Mouse (Mus musculus) G1E (cell line): ENCODE measurements around the gene Slc28a2. TPM values are rescaled to one million over a fixed set of nuclear protein-coding genes. Genes with fewer than 3 reads are reported as not detected.
"Not testable (repeated sequence)": the region's sequence is repeated elsewhere in the genome, so short reads cannot be mapped to it uniquely, and the experiment has no call there.

Experiments used
- ATAC-seq: 2 replicates; pipeline ENCODE4 v1.8.0; 2016; ENCODE audit warnings: mild to moderate bottlenecking; ENCODE audit not compliant: insufficient number of reproducible peaks, poor library complexity, low FRiP score, severe bottlenecking; ENCODE audit errors: extremely low read depth
- DNase-seq: peaks from one replicate; pipeline ENCODE4 v3.0.0; 2012; ENCODE audit warnings: low spot score
- H3K27me3 ChIP-seq: 2 replicates; pipeline ENCODE4 v1.6.1; 2012; ENCODE audit warnings: mild to moderate bottlenecking, low read length, inconsistent platforms; ENCODE audit not compliant: insufficient read depth
- H3K36me3 ChIP-seq: replicated peaks from 2 replicates; pipeline ENCODE3; 2012; ENCODE audit warnings: mild to moderate bottlenecking, inconsistent platforms
- H3K4me1 ChIP-seq: 2 replicates; pipeline ENCODE4 v1.6.1; 2012; ENCODE audit warnings: low read depth, low read length, inconsistent platforms, mixed read lengths; ENCODE audit not compliant: insufficient read depth
- H3K4me3 ChIP-seq: 2 replicates; pipeline ENCODE4 v1.5.1; 2012; ENCODE audit warnings: low read depth, mild to moderate bottlenecking, inconsistent platforms, low read length, moderate library complexity, mixed read lengths
- H3K9me3 ChIP-seq: replicated peaks from 2 replicates; pipeline ENCODE4 v1.6.1; 2012; ENCODE audit warnings: inconsistent platforms
- CTCF ChIP-seq: IDR thresholded peaks from 2 replicates; pipeline ENCODE4 v1.5.1; 2012; ENCODE audit warnings: low read depth, low read length, inconsistent platforms, mixed read lengths
- GATA1 ChIP-seq: IDR thresholded peaks from 2 replicates; pipeline ENCODE4 v1.6.1; 2012; ENCODE audit warnings: borderline replicate concordance, low read length, inconsistent platforms, mixed read lengths
- GATA2 ChIP-seq: IDR thresholded peaks from 2 replicates; pipeline ENCODE4 v1.6.1; 2012; ENCODE audit warnings: low read depth, low read length, inconsistent platforms, borderline replicate concordance
- POLR2AphosphoS5 ChIP-seq: IDR thresholded peaks from 2 replicates; pipeline ENCODE4 v1.6.1; 2012; ENCODE audit warnings: low read depth, low read length, inconsistent platforms; ENCODE audit not compliant: insufficient replicate concordance
- TAL1 ChIP-seq: conservative IDR thresholded peaks from 2 replicates; pipeline ENCODE4 v1.6.1; 2012; ENCODE audit warnings: low read depth, low read length, inconsistent platforms, mixed read lengths
- polyA plus RNA-seq: library from polyadenylated mRNA; stranded (reverse); fragments of >175 nt; gene quantifications from 2 replicates; pipeline ENCODE4 v1.2.3, GENCODE M21; 2012
- total RNA-seq, 2 experiments: library from RNA; stranded (forward) in 1 of 2; stranded (reverse) in 1 of 2; fragments of 200-1000 nt in 1 of 2; fragments of >200 nt in 1 of 2; fragmentation: Nextera tagmentation in 1 of 2; gene quantifications; 2 replicates each; pipeline ENCODE4 v1.2.3; 2014 to 2017

The Slc28a2 gene
- total RNA-seq (2014; fragmentation: Nextera tagmentation) (0.19 TPM in 1 of 2 replicates, not detected in the other), total RNA-seq (2017) (0.05 and 0.06 TPM in 2 replicates), polyA plus RNA-seq (0.01 TPM in 1 of 2 replicates, not detected in the other)

DNA sequence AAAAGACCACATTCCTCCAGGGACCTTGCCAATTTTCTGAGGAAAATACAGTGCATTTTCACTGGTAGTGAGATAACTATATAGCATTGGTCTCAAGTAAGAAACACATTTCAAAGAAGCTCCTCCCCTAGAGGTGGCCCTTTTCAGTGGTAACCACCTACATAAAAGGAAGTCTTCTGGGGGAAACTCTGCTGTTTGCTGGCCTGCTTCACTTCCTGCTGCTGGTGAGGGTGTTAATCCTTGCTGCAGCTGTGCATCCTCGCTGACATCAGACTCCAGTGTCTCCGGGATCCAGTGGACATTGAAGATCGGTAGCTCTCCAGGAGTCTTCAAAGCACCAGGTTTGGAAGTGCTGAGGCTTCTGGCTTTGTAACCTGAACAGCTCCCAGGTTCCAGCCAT, at the start of gene Slc28a2:
Slc28a2 (plus strand) TSS at position 278 of the 400 bp plus-strand sequence.
- H3K36me3 ChIP-seq, DNase-seq, H3K9me3 ChIP-seq, H3K27me3 ChIP-seq, H3K4me3 ChIP-seq, H3K4me1 ChIP-seq, ATAC-seq: not testable (repeated sequence)

- Histone ChIP-seq H3K4me1 (peaks cover 31% of the 10 kb centered on the region), H3K9me3 (no peaks in the 10 kb centered on the region), H3K27me3 (peaks cover 4% of the 10 kb centered on the region), H3K36me3 (no peaks in the 10 kb centered on the region), H3K4me3 (peak overlapping the region; percentile 71)
- TF ChIP-seq GATA2, result no peak
- no peak for TF ChIP-seq GATA1
- no peak for TF ChIP-seq POLR2AphosphoS5
- no peak for TF ChIP-seq CTCF
- no peak for TF ChIP-seq TAL1
- peak; percentile 60 for ATAC-seq
- peak; percentile 77 for DNase-seq
Observed at GRCm38 (mm10) chr2:122377215-122377674, 49.0 kb upstream of the Slc28a2 start.

DNA sequence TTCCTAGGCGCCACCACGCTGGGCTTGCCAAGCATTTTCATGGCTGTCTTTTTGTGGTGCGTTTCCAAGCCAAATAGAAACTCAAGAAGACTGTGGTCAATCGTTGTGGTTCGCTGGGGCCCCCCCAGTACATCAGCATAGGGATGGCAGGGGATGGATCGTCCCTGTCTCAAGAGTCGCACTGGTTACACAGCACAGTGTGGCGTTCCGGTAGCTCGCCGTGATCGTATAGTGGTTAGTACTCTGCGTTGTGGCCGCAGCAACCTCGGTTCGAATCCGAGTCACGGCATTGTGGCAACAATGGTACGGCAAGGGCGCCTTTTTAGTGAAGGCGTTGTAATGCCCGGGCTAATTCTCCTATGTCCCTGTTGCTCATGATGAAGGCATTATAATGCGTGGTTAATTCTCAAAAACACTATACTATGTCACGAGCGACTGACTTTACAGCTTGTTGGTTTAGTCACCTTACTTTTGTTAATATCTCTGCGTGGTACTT, 48.5 kb upstream of the Slc28a2 start:
- H3K36me3 ChIP-seq, result no peaks in the 10 kb centered on the region
- DNase-seq (peak; percentile 41), ATAC-seq (peak; percentile 38)
- peaks cover 4% of the 10 kb centered on the region for H3K27me3 ChIP-seq
- no peaks in the 10 kb centered on the region for H3K9me3 ChIP-seq
- H3K4me3 ChIP-seq, result peak overlapping the region; percentile 71
- TF ChIP-seq CTCF (no peak), POLR2AphosphoS5 (no peak), GATA1 (no peak), GATA2 (no peak), TAL1 (no peak)
- H3K4me1 ChIP-seq, result peaks cover 31% of the 10 kb centered on the region

GRCm38 (mm10) chr2:122378421-122379291, 47.6 kb upstream of the Slc28a2 start:
- Histone ChIP-seq H3K4me3 (peak overlapping the region; percentile 48; the same call in 1 of the 2 replicates), H3K27me3 (peaks cover 4% of the 10 kb centered on the region), H3K4me1 (peaks cover 31% of the 10 kb centered on the region), H3K9me3 (no peaks in the 10 kb centered on the region), H3K36me3 (no peaks in the 10 kb centered on the region)
- no peak for DNase-seq
- no peak for ATAC-seq
- no peak for TF ChIP-seq GATA1
- TF ChIP-seq CTCF, result no peak
- TF ChIP-seq GATA2, result no peak
- TF ChIP-seq POLR2AphosphoS5, result no peak
- no peak for TF ChIP-seq TAL1

DNA sequence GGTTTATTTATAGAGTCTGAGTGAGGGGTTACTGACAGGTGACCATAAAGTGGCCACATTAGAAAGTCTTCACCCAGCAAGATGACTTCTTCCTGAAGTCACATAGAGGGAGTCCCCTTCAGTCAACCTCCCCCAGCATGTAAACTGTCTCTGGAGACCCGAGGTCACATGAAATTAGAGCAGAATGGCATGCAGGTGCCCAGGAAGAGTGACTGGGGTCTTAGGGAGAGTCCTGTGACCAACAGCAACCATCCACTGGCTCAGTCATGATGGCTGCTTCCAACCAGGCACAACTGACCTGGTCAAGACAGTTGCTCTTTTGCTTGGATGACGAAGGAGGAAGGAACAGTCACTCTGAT, 47.0 kb upstream of the Slc28a2 start:
- peaks cover 31% of the 10 kb centered on the region for H3K4me1 ChIP-seq
- ATAC-seq (no peak), DNase-seq (no peak)
- no peaks in the 10 kb centered on the region for H3K36me3 ChIP-seq
- H3K4me3 ChIP-seq, result no peak overlapping the region
- no peaks in the 10 kb centered on the region for H3K9me3 ChIP-seq
- TF ChIP-seq TAL1, result no peak
- TF ChIP-seq POLR2AphosphoS5, result no peak
- peaks cover 4% of the 10 kb centered on the region for H3K27me3 ChIP-seq

- Histone ChIP-seq H3K36me3 (no peaks in the 10 kb centered on the region), H3K9me3 (no peaks in the 10 kb centered on the region), H3K4me3 (no peak overlapping the region), H3K27me3 (peaks cover 4% of the 10 kb centered on the region), H3K4me1 (peaks cover 21% of the 10 kb centered on the region)
- DNase-seq (no peak), ATAC-seq (no peak)
- TF ChIP-seq GATA1 (no peak), CTCF (peak; percentile 33; the same call in 1 of the 2 replicates)
Observed at GRCm38 (mm10) chr2:122380768-122381311, 45.4 kb upstream of the Slc28a2 start.
